Mouse (Mus musculus): ENCODE measurements around the gene Rhobtb1.

DNA sequence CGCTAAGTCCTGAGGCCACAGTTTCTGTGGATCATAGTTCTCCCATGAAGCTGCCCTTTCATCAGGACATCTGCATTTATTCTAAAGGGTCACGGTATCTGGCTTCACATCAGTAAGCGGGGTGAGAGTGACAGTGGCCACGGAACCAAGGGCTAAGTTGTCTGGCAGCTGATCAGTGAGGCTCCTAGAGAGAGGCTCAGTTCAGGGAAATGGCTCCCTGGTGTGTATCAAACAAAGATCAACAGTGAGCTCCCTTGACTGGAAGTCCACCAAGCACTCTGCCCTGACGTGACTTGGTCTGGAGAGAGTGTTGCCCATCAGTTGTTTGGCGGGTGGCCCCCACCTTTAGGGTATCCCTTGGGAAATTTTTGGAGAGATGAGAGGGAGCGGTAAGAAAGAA is 73.0 kb downstream of the Rhobtb1 start:
- no peak for TF ChIP-seq POLR2A (IDR thresholded peaks at IDR 0.05; ENCODE audit: borderline replicate concordance, low read depth, low read length)
- no peak for TF ChIP-seq CTCF (IDR thresholded peaks at IDR 0.05; ENCODE audit: low read depth, low read length)
